Mouse (Mus musculus) thymus, postnatal 36 days (tissue): ENCODE data around the gene Sphkap.

Source experiments
- DNase-seq, 2 experiments: peaks; one replicate each; pipeline ENCODE4 v3.0.0; 2022; ENCODE audit warnings: mixed read lengths in 2 of 2

The Sphkap gene

DNA sequence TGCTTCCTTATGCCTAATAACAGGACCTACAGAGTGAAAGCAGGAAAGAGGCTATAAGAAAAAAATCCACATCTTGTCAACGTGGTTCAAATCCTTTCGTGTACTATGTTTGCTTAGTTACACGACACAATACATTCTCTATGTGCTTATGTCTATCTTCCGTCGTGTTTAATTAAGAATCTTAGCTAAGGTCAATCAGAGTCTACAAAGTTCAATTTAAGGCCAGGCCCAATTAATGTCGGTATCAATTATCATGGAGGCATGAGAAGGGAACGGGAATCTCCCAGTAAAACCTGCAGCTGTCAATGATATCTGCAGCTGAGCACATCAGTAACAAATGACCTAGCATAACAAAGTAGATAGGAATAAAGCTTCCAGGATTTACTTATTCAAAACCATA, 122.1 kb downstream of the Sphkap start:
- DNase-seq: no peak

DNA sequence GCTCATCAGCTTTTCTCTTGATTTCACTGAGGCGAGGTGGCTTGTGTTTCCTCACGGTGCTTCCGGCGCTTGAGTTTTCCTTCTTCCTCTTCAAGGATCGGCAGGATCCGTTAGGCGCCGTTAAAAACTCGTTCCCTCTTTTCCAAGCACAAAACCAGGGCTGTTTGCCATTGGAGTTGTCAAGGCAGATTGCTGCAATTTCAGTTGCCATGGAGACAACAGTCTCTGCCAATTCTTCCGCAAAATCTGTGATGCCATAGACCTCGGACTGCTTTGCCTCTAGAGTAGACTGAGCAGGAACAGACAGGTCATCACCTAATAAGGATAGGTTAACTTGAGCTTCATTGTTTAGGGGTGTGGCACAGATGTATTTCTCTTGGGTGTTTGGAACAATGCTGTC, 131.0 kb downstream of the Sphkap start:
- DNase-seq: no peak

DNA sequence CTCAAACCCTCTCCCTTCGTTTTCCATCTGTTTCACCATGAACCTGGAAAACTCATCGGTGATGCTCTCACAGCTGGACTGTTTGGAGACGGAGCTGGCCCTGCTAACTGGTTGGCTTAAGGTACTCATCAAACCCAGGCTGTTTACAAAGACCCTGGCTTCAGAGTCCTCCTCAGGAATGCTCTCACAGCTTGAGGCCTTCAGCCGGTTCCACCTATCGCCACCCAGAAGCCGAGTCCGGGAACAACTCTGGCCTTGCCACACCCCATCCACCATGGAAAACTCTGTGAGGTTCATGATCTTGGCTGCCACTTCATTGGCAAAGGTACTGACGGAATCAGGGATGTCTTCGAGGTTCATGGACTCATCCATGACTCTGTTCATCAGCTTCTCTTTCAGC, 131.4 kb downstream of the Sphkap start:
- DNase-seq: no peak

- no peak for DNase-seq
Measured at GRCm38 (mm10) chr1:83251746-83252145, 156.3 kb downstream of the Sphkap start.

- DNase-seq: no peak
Measured at GRCm38 (mm10) chr1:83248235-83248746, 159.7 kb downstream of the Sphkap start.

- DNase-seq: no peak
Measured at GRCm38 (mm10) chr1:83227946-83228345, 180.1 kb downstream of the Sphkap start.

- DNase-seq: no peak
Measured at GRCm38 (mm10) chr1:83224423-83224960, 183.5 kb downstream of the Sphkap start.

DNA sequence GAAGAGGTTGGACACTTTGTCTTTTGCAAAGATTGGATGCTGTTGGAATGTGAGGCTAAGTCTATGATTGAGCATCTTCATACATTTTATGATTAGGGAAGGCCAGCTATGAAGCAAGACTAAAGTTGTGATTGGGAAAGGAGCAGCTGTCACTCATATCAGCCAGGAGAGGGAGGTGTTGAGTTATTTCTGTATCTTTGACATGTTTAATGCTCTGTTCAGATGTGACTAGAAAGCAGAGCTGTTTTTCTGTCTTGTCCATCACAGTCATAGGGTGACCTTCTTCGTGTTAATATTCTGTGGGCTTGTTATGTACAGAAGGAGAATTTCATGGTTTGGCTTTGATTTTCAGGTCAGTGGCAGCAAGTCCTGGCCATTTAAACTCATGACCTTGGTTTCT, 184.9 kb downstream of the Sphkap start:
- DNase-seq: no peak

DNA sequence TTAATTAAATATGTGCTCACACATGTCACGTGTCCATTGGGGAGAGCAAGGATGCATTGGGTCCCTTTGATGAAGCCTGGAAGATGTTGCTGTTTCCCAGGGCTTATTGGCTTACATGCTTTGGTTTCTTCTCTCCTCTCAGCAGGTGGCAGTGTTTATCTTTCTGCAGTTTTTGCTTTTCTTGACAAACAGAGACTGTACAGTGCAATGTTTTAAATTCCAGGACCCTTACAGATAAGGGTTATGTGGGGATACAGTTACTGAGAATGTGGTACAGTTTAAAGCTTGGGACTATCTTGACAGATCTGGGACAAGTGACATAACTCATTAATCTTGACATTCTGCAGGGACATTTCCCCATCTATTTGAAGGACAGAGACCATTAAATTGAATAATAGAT, 189.7 kb downstream of the Sphkap start:
- DNase-seq: no peak

GRCm38 (mm10) chr1:83209981-83210380, 198.0 kb downstream of the Sphkap start:
- DNase-seq: no peak
